Mouse (Mus musculus) hindbrain, embryonic 11.5 days (tissue): ENCODE data around the gene Gm6465. TPM values are rescaled to one million over a fixed set of nuclear protein-coding genes. Genes with fewer than 3 reads are reported as not detected.
"Not testable (repeated sequence)": the region's sequence is repeated elsewhere in the genome, so short reads cannot be mapped to it uniquely, and the experiment has no call there.

ENCODE experiments used
- ATAC-seq: fragments of 200-750 bp; cut with Nextera tagmentation; 2 replicates; pipeline ENCODE4 v1.8.0; 2017; ENCODE audit warnings: mild to moderate bottlenecking, moderate TSS enrichment, moderate library complexity; ENCODE audit not compliant: low FRiP score
- DNase-seq: peaks from one replicate; pipeline ENCODE4 v3.0.0-alpha.2; 2015; ENCODE audit warnings: low spot score
- H3K27ac ChIP-seq: fragments of 300-500 bp; sonication (generic); 2 replicates; pipeline ENCODE4 v1.5.1; 2014; ENCODE audit warnings: mild to moderate bottlenecking, low read depth, low read length
- H3K27me3 ChIP-seq: fragments of 300-500 bp; sonication (generic); 2 replicates; pipeline ENCODE4 v1.6.1; 2014; ENCODE audit warnings: mild to moderate bottlenecking, low read length, moderate library complexity, mixed read lengths; ENCODE audit not compliant: control insufficient read depth, insufficient read depth
- H3K36me3 ChIP-seq: fragments of 300-500 bp; sonication (generic); 2 replicates; pipeline ENCODE4 v1.6.1; 2014; ENCODE audit warnings: mild to moderate bottlenecking, low read length, moderate library complexity, mixed read lengths; ENCODE audit not compliant: control insufficient read depth, insufficient read depth
- H3K4me1 ChIP-seq: fragments of 300-500 bp; sonication (generic); replicated peaks from 2 replicates; pipeline ENCODE4 v1.6.1; 2014; ENCODE audit warnings: low read length, mixed read lengths; ENCODE audit not compliant: control insufficient read depth, insufficient read depth
- H3K4me2 ChIP-seq: fragments of 300-500 bp; sonication (generic); replicated peaks from 2 replicates; pipeline ENCODE4 v1.6.1; 2014; ENCODE audit warnings: mild to moderate bottlenecking, low read depth, low read length
- H3K4me3 ChIP-seq: fragments of 300-500 bp; sonication (generic); 2 replicates; pipeline ENCODE4 v1.5.1; 2014; ENCODE audit warnings: low read depth, low read length
- H3K9ac ChIP-seq: fragments of 300-500 bp; sonication (generic); 2 replicates; pipeline ENCODE4 v1.6.1; 2014; ENCODE audit warnings: low read depth, low read length
- H3K9me3 ChIP-seq: fragments of 300-500 bp; sonication (generic); 2 replicates; pipeline ENCODE4 v1.6.1; 2016; ENCODE audit warnings: low read length; ENCODE audit not compliant: control insufficient read depth
- WGBS: fragments of 180-500 bp; shearing (Covaris S2); extraction: QIAGEN DNeasy Blood & Tissue Kit; methylation state at CpG from one replicate; pipeline ENCODE4 v1.1.7; 2014; 5-methylcytosine and 5-hydroxymethylcytosine counted together
- polyA plus RNA-seq: library from polyadenylated mRNA; unstranded; fragments of >200 nt; fragmentation: Nextera tagmentation; extraction: Ambion mirVana; gene quantifications from 2 replicates; pipeline ENCODE4 v1.2.1, GENCODE M21; 2014

Gm6465 gene
- polyA plus RNA-seq: not detected in 2 replicates

DNA sequence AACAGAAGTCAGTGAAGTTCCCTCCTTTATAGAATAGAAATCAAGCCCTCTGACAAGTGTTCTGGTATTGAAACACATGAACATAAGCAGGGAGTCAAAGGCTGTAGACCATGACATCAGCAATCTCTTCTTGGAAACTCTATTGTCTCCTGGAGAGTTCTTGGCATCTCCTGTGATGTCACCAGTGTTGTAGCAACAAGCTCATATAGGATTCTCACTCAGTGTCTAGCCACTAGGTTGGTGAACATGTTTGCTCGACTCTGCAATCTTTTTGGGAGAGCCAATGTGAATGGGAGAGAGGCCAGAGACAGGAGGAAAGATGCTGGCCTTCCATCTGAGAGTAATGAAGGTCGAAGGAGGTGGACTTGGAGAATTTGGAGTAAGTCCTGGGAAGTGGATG, at the start of gene Gm6465:
TSS of gene Gm6465 (plus strand) at position 301 of the 400 bp plus-strand sequence.
- not testable (repeated sequence) for H3K9me3 ChIP-seq, ATAC-seq, H3K4me3 ChIP-seq, H3K27ac ChIP-seq, H3K4me1 ChIP-seq, H3K9ac ChIP-seq, H3K36me3 ChIP-seq, H3K27me3 ChIP-seq, DNase-seq, H3K4me2 ChIP-seq
- 65% methylated on average over 2 of the region's 2 CpGs for WGBS

GRCm38 (mm10) chr5:11845824-11846223, 485 bp downstream of the Gm6465 start:
- not testable (repeated sequence) for DNase-seq, H3K4me2 ChIP-seq, H3K36me3 ChIP-seq, H3K27ac ChIP-seq, H3K4me3 ChIP-seq, ATAC-seq, H3K9me3 ChIP-seq, H3K9ac ChIP-seq, H3K27me3 ChIP-seq, H3K4me1 ChIP-seq
- 66% methylated on average over 1 of the region's 1 CpGs for WGBS

GRCm38 (mm10) chr5:11857909-11858308, 12.6 kb downstream of the Gm6465 start:
- H3K27ac ChIP-seq, H3K36me3 ChIP-seq, H3K4me2 ChIP-seq, H3K4me1 ChIP-seq, H3K27me3 ChIP-seq, H3K9me3 ChIP-seq, H3K9ac ChIP-seq, H3K4me3 ChIP-seq, ATAC-seq, DNase-seq: not testable (repeated sequence)

Other genes starting within 250 kb of the Gm6465 start
- gene Gm8922, start 163.6 kb upstream of the Gm6465 start, polyA plus RNA-seq: not detected in 2 replicates
- not detected in 2 replicates for gene Gm8926, start 75.0 kb upstream of the Gm6465 start, polyA plus RNA-seq
- gene 4933402N22Rik, start 72.5 kb downstream of the Gm6465 start, polyA plus RNA-seq: not detected in 2 replicates